ENCODE assay signal across 34 mouse cellular contexts in the genomic region with DNA sequence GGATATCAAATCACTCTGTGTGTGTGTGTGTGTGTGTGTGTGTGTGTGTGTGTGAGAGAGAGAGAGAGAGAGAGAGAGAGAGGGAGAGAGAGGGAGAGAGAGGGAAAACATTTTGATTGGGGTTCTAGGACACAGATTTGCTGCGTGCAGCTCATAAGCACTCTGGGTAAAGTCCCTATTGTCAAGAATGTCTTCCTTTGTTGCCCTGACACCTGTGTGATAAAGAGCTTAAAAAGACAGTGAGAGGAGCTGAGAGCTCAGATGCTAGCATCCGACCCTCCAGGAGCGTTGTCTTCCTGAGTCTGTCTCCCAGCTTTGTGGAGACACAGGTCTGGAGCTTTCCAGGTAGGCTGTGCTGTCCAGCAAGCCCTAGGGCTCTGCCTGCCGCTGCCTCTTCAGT.
"Had no signal": no experiment of that assay in that cellular context is flagged by ENCODE, and none has a peak within 500 bp of the region (broad histone marks: within the 10 kb centered on the region; RNA-seq: fewer than 3 reads in every experiment).

No protein-coding gene starts in this region.

- H3K4me3 ChIP-seq: heart, embryonic 10.5 days; heart, embryonic 13.5 days; heart, embryonic 15.5 days; hindbrain, embryonic 10.5 days; hindbrain, embryonic 12.5 days; hindbrain, embryonic 13.5 days; hindbrain, embryonic 15.5 days; intestine, embryonic 15.5 days; kidney, embryonic 15.5 days; layer of hippocampus, adult 2 months had no signal

- H3K9ac ChIP-seq: heart, embryonic 13.5 days; heart, embryonic 15.5 days; hindbrain, embryonic 12.5 days; hindbrain, embryonic 13.5 days; hindbrain, embryonic 14.5 days; hindbrain, embryonic 15.5 days; intestine, embryonic 15.5 days; kidney, embryonic 15.5 days had no signal

- H3K36me3 ChIP-seq: heart, embryonic 10.5 days; heart, embryonic 13.5 days; heart, embryonic 15.5 days; hindbrain, embryonic 10.5 days; hindbrain, embryonic 12.5 days; hindbrain, embryonic 13.5 days; hindbrain, embryonic 15.5 days; intestine, embryonic 15.5 days; kidney, embryonic 15.5 days had no signal

- H3K27me3 ChIP-seq: heart, embryonic 13.5 days; heart, embryonic 15.5 days; hindbrain, embryonic 12.5 days; hindbrain, embryonic 13.5 days; hindbrain, embryonic 15.5 days; intestine, embryonic 15.5 days; kidney, embryonic 15.5 days had no signal

- H3K27ac ChIP-seq: heart, embryonic 10.5 days; heart, embryonic 13.5 days; heart, embryonic 15.5 days; hindbrain, embryonic 10.5 days; hindbrain, embryonic 12.5 days; hindbrain, embryonic 13.5 days; hindbrain, embryonic 14.5 days; hindbrain, embryonic 15.5 days; hindbrain, postnatal 0 days; intestine, embryonic 15.5 days; kidney, embryonic 15.5 days; kidney, postnatal 0 days; layer of hippocampus, adult 2 months had no signal

- DNase-seq: heart, postnatal 10 days; heart, postnatal 14 days; heart, postnatal 36 days; heart, postnatal 4 days; kidney, adult 11 months; kidney, adult 18-20 months; kidney, adult 2 months; kidney, adult 8-10 months; kidney, adult 9 months; kidney, postnatal 10 days; kidney, postnatal 14 days; kidney, postnatal 25 days; kidney, postnatal 36 days; kidney, postnatal 4 days; layer of hippocampus, adult 9-11 months; layer of hippocampus, postnatal 36 days had no signal

- H3K4me2 ChIP-seq: heart, embryonic 11.5 days; heart, embryonic 13.5 days; heart, embryonic 15.5 days; hindbrain, embryonic 12.5 days; hindbrain, embryonic 13.5 days; hindbrain, embryonic 14.5 days; hindbrain, embryonic 15.5 days; intestine, embryonic 15.5 days; kidney, embryonic 15.5 days had no signal

- ATAC-seq: hindbrain, embryonic 16.5 days; hindbrain, postnatal 0 days; inflammation-experienced regulatory T-cells, adult 6 months; intestine, embryonic 15.5 days; intestine, embryonic 16.5 days; intestine, postnatal 0 days had no signal

- H3K9me3 ChIP-seq: heart, embryonic 10.5 days; heart, embryonic 13.5 days; heart, embryonic 15.5 days; hindbrain, embryonic 10.5 days; hindbrain, embryonic 12.5 days; hindbrain, embryonic 13.5 days; hindbrain, embryonic 15.5 days; intestine, embryonic 15.5 days; kidney, embryonic 15.5 days had no signal
